Comparison of ENCODE assay signal across 33 mouse cellular contexts in genomic region chr19:9122390-9122789, GRCm38 (mm10). TPM values are rescaled to one million over a fixed set of nuclear protein-coding genes. Genes with fewer than 3 reads are reported as not detected.
A peak's percentile ranks its signal among the peaks of the same experiment; 100 is the strongest.
DNase-seq lines count a peak whose midpoint lies in the region; ATAC-seq and TF ChIP-seq lines count a peak whose summit lies in the region.
"Had no signal": no experiment of that assay in that cellular context is flagged by ENCODE, and none has a peak within 500 bp of the region (broad histone marks: within the 10 kb centered on the region; RNA-seq: fewer than 3 reads in every experiment).

No protein-coding gene starts in this region.

- no peak overlapping the region for H3K4me3 ChIP-seq in midbrain, embryonic 10.5 days
- no peak overlapping the region for H3K4me3 ChIP-seq in midbrain, embryonic 11.5 days (ENCODE audit: low read depth, low read length)
- H3K4me3 ChIP-seq in MEL (ENCODE audit: control insufficient read depth in 1 of 2, insufficient read depth in 1 of 2, low read depth in 2 of 2, low read length in 2 of 2): no peak overlapping the region
- H3K4me3 ChIP-seq in forebrain, embryonic 12.5 days (replicated peaks): no peak overlapping the region
- H3K4me3 ChIP-seq: embryonic facial prominence, embryonic 12.5 days; embryonic facial prominence, embryonic 15.5 days; forebrain, embryonic 15.5 days; heart, embryonic 12.5 days; heart, embryonic 15.5 days had no signal

- H3K27me3 ChIP-seq in midbrain, embryonic 10.5 days (ENCODE audit: low read depth, poor library complexity, severe bottlenecking): no peaks in the 10 kb centered on the region
- no peaks in the 10 kb centered on the region for H3K27me3 ChIP-seq in midbrain, embryonic 11.5 days (ENCODE audit: control insufficient read depth, insufficient read depth, low read length)
- no peaks in the 10 kb centered on the region for H3K27me3 ChIP-seq in MEL (ENCODE audit: control insufficient read depth in 1 of 2, insufficient read depth in 2 of 2, low read length in 2 of 2)
- no peaks in the 10 kb centered on the region for H3K27me3 ChIP-seq in forebrain, embryonic 12.5 days
- H3K27me3 ChIP-seq: embryonic facial prominence, embryonic 12.5 days; embryonic facial prominence, embryonic 15.5 days; forebrain, embryonic 15.5 days; heart, embryonic 12.5 days; heart, embryonic 15.5 days; Patski had no signal

- H3K4me2 ChIP-seq in midbrain, embryonic 11.5 days: no peak overlapping the region
- H3K4me2 ChIP-seq in forebrain, embryonic 12.5 days: no peak overlapping the region
- H3K4me2 ChIP-seq: embryonic facial prominence, embryonic 12.5 days; embryonic facial prominence, embryonic 15.5 days; forebrain, embryonic 15.5 days; heart, embryonic 12.5 days; heart, embryonic 15.5 days; hindbrain, embryonic 14.5 days had no signal

- no peak for TF ChIP-seq POLR2A in MEL (IDR thresholded peaks at IDR 0.05; ENCODE audit: control insufficient read depth in 1 of 2, insufficient read depth in 1 of 2, low read depth in 1 of 2, low read length in 2 of 2, poor library complexity in 1 of 2)

- H3K9me3 ChIP-seq in midbrain, embryonic 10.5 days (replicated peaks): 0 out of 2 replicates have a peak, but pooled peaks cover 3% of the 10 kb centered on the region
- H3K9me3 ChIP-seq in midbrain, embryonic 11.5 days (ENCODE audit: control insufficient read depth, low read length): no peaks in the 10 kb centered on the region
- H3K9me3 ChIP-seq in MEL (replicated peaks; ENCODE audit: insufficient read depth, low read length): no peaks in the 10 kb centered on the region
- H3K9me3 ChIP-seq in forebrain, embryonic 12.5 days: no peaks in the 10 kb centered on the region
- H3K9me3 ChIP-seq: embryonic facial prominence, embryonic 12.5 days; embryonic facial prominence, embryonic 15.5 days; forebrain, embryonic 15.5 days; heart, embryonic 12.5 days; heart, embryonic 15.5 days had no signal

- no peak for TF ChIP-seq RAD21 in MEL (IDR thresholded peaks at IDR 0.05; ENCODE audit: low read depth, low read length)

- 95% methylated on average over 1 of the region's 1 CpGs for WGBS in midbrain, embryonic 10.5 days
- 90% methylated on average over 1 of the region's 1 CpGs for WGBS in midbrain, embryonic 11.5 days
- 97% methylated on average over 1 of the region's 1 CpGs for WGBS in forebrain, embryonic 12.5 days

- no peak for ATAC-seq in midbrain, embryonic 11.5 days (ENCODE audit: low FRiP score)
- ATAC-seq in megakaryocyte progenitor cell, adult 5-6 weeks (replicated peaks; ENCODE audit: poor library complexity): 0 out of 2 replicates have a peak, but pooled peaks have one; percentile 20
- no peak for ATAC-seq in forebrain, embryonic 12.5 days (ENCODE audit: low FRiP score)
- ATAC-seq: CD4-positive, CD25-positive, alpha-beta regulatory T cell, adult 4 months; forebrain, embryonic 15.5 days; Patski had no signal

- no peak overlapping the region for H3K27ac ChIP-seq in midbrain, embryonic 10.5 days (replicated peaks)
- H3K27ac ChIP-seq in midbrain, embryonic 11.5 days (ENCODE audit: low read depth, low read length): no peak overlapping the region
- H3K27ac ChIP-seq in MEL (ENCODE audit: control insufficient read depth, low read depth, low read length): no peak overlapping the region
- H3K27ac ChIP-seq in forebrain, embryonic 12.5 days: no peak overlapping the region
- H3K27ac ChIP-seq: embryonic facial prominence, embryonic 12.5 days; embryonic facial prominence, embryonic 15.5 days; forebrain, embryonic 15.5 days; heart, embryonic 15.5 days; hindbrain, embryonic 14.5 days had no signal

- H3K9ac ChIP-seq in midbrain, embryonic 11.5 days (ENCODE audit: low read length): no peak overlapping the region
- H3K9ac ChIP-seq in MEL (ENCODE audit: control insufficient read depth, low read depth, low read length, poor library complexity, severe bottlenecking): no peak overlapping the region
- H3K9ac ChIP-seq in forebrain, embryonic 12.5 days: no peak overlapping the region
- H3K9ac ChIP-seq: embryonic facial prominence, embryonic 12.5 days; embryonic facial prominence, embryonic 15.5 days; forebrain, embryonic 15.5 days; heart, embryonic 12.5 days; heart, embryonic 15.5 days; hindbrain, embryonic 14.5 days had no signal

- peak; percentile 5 for DNase-seq in midbrain, embryonic 10.5 days (ENCODE audit: low spot score)
- DNase-seq in midbrain, embryonic 11.5 days (ENCODE audit: low spot score, missing footprints): no peak
- peak; percentile 32 for DNase-seq in MEL (ENCODE audit: low read depth, low spot score)
- no peak for DNase-seq in frontal cortex, postnatal 36 days (ENCODE audit: low spot score in 2 of 2)
- DNase-seq: adrenal gland, adult 2 months; adrenal gland, postnatal 14 days; cerebellum, adult 11 months; cerebellum, adult 2 months; cerebellum, adult 9-11 months; cerebellum, postnatal 25 days; gastrocnemius, postnatal 10 days; gastrocnemius, postnatal 36 days; heart, adult 18-20 months; heart, postnatal 10 days; heart, postnatal 36 days had no signal

- no peaks in the 10 kb centered on the region for H3K4me1 ChIP-seq in midbrain, embryonic 10.5 days
- H3K4me1 ChIP-seq in midbrain, embryonic 11.5 days (ENCODE audit: control insufficient read depth, insufficient read depth, low read length): no peaks in the 10 kb centered on the region
- no peaks in the 10 kb centered on the region for H3K4me1 ChIP-seq in MEL (ENCODE audit: control insufficient read depth in 1 of 2, insufficient read depth in 2 of 2, low read length in 2 of 2)
- no peaks in the 10 kb centered on the region for H3K4me1 ChIP-seq in forebrain, embryonic 12.5 days
- H3K4me1 ChIP-seq: embryonic facial prominence, embryonic 12.5 days; embryonic facial prominence, embryonic 15.5 days had no signal

- TF ChIP-seq CTCF in MEL (IDR thresholded peaks at IDR 0.05 in 2 of 3, conservative IDR thresholded peaks at IDR 0.05 in 1 of 3; ENCODE audit: control insufficient read depth in 1 of 3, insufficient read depth in 1 of 3, low read depth in 2 of 3, low read length in 3 of 3, poor library complexity in 1 of 3, severe bottlenecking in 1 of 3): no peak

- H3K36me3 ChIP-seq in midbrain, embryonic 10.5 days: peaks cover 6% of the 10 kb centered on the region
- H3K36me3 ChIP-seq in midbrain, embryonic 11.5 days (ENCODE audit: control insufficient read depth, insufficient read depth, low read length): no peaks in the 10 kb centered on the region
- H3K36me3 ChIP-seq in MEL (ENCODE audit: control insufficient read depth in 1 of 2, insufficient read depth in 2 of 2, low read length in 2 of 2): peaks cover 0 to 2% of the 10 kb centered on the region in 2 experiments; a peak in 1 of 4 replicates
- peaks cover 2% of the 10 kb centered on the region; the same call in 1 of the 2 replicates for H3K36me3 ChIP-seq in forebrain, embryonic 12.5 days (replicated peaks)
- H3K36me3 ChIP-seq: embryonic facial prominence, embryonic 15.5 days; forebrain, embryonic 15.5 days had no signal

- H3K79me2 ChIP-seq in MEL (ENCODE audit: control insufficient read depth, insufficient read depth, low read length, poor library complexity): no peaks in the 10 kb centered on the region

- no peak for TF ChIP-seq EP300 in MEL (IDR thresholded peaks at IDR 0.05; ENCODE audit: low read depth in 1 of 2, low read length in 2 of 2)

TF ChIP-seq in MEL, 35 proteins besides CTCF, POLR2A, EP300 and RAD21:
- TF ChIP-seq ZC3H11A (IDR thresholded peaks at IDR 0.05; ENCODE audit: low read depth, low read length) (no peak), TBP (IDR thresholded peaks at IDR 0.05; ENCODE audit: low read depth, low read length) (no peak), POLR2AphosphoS5 (IDR thresholded peaks at IDR 0.05; ENCODE audit: borderline replicate concordance, low read depth, low read length) (no peak), BHLHE40 (IDR thresholded peaks at IDR 0.05; ENCODE audit: borderline replicate concordance, low read depth, low read length) (no peak), MAZ (IDR thresholded peaks at IDR 0.05; ENCODE audit: low read depth, low read length) (no peak), ZKSCAN1 (IDR thresholded peaks at IDR 0.05; ENCODE audit: low read depth, low read length) (no peak), NRF1 (IDR thresholded peaks at IDR 0.05; ENCODE audit: insufficient read depth, low read depth, low read length, poor library complexity, severe bottlenecking) (no peak), ETS1 (IDR thresholded peaks at IDR 0.05; ENCODE audit: low read depth, low read length) (no peak), MXI1 (IDR thresholded peaks at IDR 0.05; ENCODE audit: low read depth, low read length) (no peak), E2F4 (IDR thresholded peaks at IDR 0.05; ENCODE audit: borderline replicate concordance, low read depth, low read length) (no peak), GABPA (IDR thresholded peaks at IDR 0.05; ENCODE audit: low read depth, low read length) (no peak)
TF ChIP-seq in MEL: peak in this region for 0.

RNA-seq across cellular contexts. Expression of gene Asrgl1, which starts 13.0 kb away (rescaled TPM):
- polyA plus RNA-seq in midbrain, embryonic 10.5 days (2016; fragmentation: Nextera tagmentation; extraction: Ambion mirVana): 14.8 and 16.8 TPM in 2 replicates
- polyA plus RNA-seq in midbrain, embryonic 11.5 days (2014; fragmentation: Nextera tagmentation; extraction: Ambion mirVana): 13.5 and 14.2 TPM in 2 replicates
- total RNA-seq in MEL (2012; rRNA removed): 24.5 and 33.0 TPM in 2 replicates
- polyA plus RNA-seq in MEL (2012; ENCODE audit: insufficient read depth in 1 of 2, insufficient read length in 2 of 2, low read depth in 1 of 2, low replicate concordance in 2 of 2, missing spikeins in 1 of 2): 10 to 100 TPM in 1 of 2 experiments, not detected in 1; 63.9 TPM
- total RNA-seq in megakaryocyte progenitor cell, adult 5-6 weeks (2015): 26.8 and 31.4 TPM in 2 replicates
- total RNA-seq in megakaryocyte progenitor cell, adult 5-6 weeks (2017): 22.7 and 26.7 TPM in 2 replicates
- 24.1 and 25.7 TPM in 2 replicates for polyA plus RNA-seq in forebrain, embryonic 12.5 days (2016; fragmentation: Nextera tagmentation; extraction: Ambion mirVana)

RNA-seq across cellular contexts. Expression of gene Scgb1a1, which starts 34.6 kb away (rescaled TPM):
- polyA plus RNA-seq in midbrain, embryonic 10.5 days (2016; fragmentation: Nextera tagmentation; extraction: Ambion mirVana): not detected in 2 replicates
- polyA plus RNA-seq in midbrain, embryonic 11.5 days (2014; fragmentation: Nextera tagmentation; extraction: Ambion mirVana): not detected in 2 replicates
- total RNA-seq in MEL (2012; rRNA removed): not detected in 2 replicates
- not detected for polyA plus RNA-seq in MEL (2012; ENCODE audit: insufficient read depth in 1 of 2, insufficient read length in 2 of 2, low read depth in 1 of 2, low replicate concordance in 2 of 2, missing spikeins in 1 of 2)
- total RNA-seq in megakaryocyte progenitor cell, adult 5-6 weeks (2015): not detected in 2 replicates
- not detected in 2 replicates for total RNA-seq in megakaryocyte progenitor cell, adult 5-6 weeks (2017)
- not detected in 2 replicates for polyA plus RNA-seq in forebrain, embryonic 12.5 days (2016; fragmentation: Nextera tagmentation; extraction: Ambion mirVana)
- total RNA-seq: adrenal gland, adult 2 months; adrenal gland, postnatal 4 days; common myeloid progenitor, adult 5-6 weeks; ES-E14; gastrocnemius, adult 18-20 months; gastrocnemius, postnatal 36 days; heart, postnatal 36 days had no signal
- polyA plus RNA-seq: adrenal gland, adult 2 months; C2C12; CD4-positive, CD25-positive, alpha-beta regulatory T cell, adult 4 months; cerebellum, adult 2 months; embryonic facial prominence, embryonic 12.5 days; forebrain, embryonic 11.5 days; forebrain, embryonic 15.5 days; heart, embryonic 12.5 days; hindbrain, embryonic 11.5 days; hindbrain, embryonic 14.5 days; intestine, embryonic 14.5 days; Patski had no signal

Comparison
In these comparisons a context has a peak if more than half of its experiments do, and no peak if none do; other contexts are left out.
1. DNase-seq: peak in midbrain, embryonic 10.5 days (single experiment) and MEL (single experiment); none in midbrain, embryonic 11.5 days (single experiment) and frontal cortex, postnatal 36 days (0 of 2).